Mouse (Mus musculus) adrenal gland, postnatal 25 days (tissue): ENCODE measurements around the gene Hnrnpr. TPM values are rescaled to one million over a fixed set of nuclear protein-coding genes. Genes with fewer than 3 reads are reported as not detected.

ENCODE experiments used
- DNase-seq: peaks from one replicate; pipeline ENCODE4 v3.0.0; 2021; ENCODE audit warnings: mixed read lengths
- long read RNA-seq: library from polyadenylated mRNA; stranded (forward); transcript quantifications from one replicate; pipeline ENCODE4 v2.0.0, GENCODE M21; 2021
- total RNA-seq: library from RNA; stranded (reverse); gene quantifications from 2 replicates; pipeline ENCODE4 v1.2.3, GENCODE M21; 2021

The Hnrnpr gene
- total RNA-seq: 73.9 and 97.0 TPM in 2 replicates
- long read RNA-seq, full-length matches to known transcripts: 117 of 137 reads
- long read RNA-seq, partial matches to known transcripts: 9 of 137 reads
- long read RNA-seq, other reads (novel, unspliced or antisense): 11 of 137 reads

GRCm38 (mm10) chr4:136310229-136311041 lies at the start of gene Hnrnpr:
Gene Hnrnpr, plus strand, starts transcription at chr4:136310942.
- peak; percentile 99 for DNase-seq

GRCm38 (mm10) chr4:136261912-136262311 lies 48.8 kb upstream of the Hnrnpr start:
- no peak for DNase-seq

- DNase-seq: no peak
Observed at GRCm38 (mm10) chr4:136263555-136263954, 47.2 kb upstream of the Hnrnpr start.

- no peak for DNase-seq
Observed at GRCm38 (mm10) chr4:136266716-136267343, 43.9 kb upstream of the Hnrnpr start.

GRCm38 (mm10) chr4:136268912-136269311 lies 41.8 kb upstream of the Hnrnpr start:
- no peak for DNase-seq

GRCm38 (mm10) chr4:136270648-136271047 lies 40.1 kb upstream of the Hnrnpr start:
- DNase-seq: no peak

GRCm38 (mm10) chr4:136281097-136281496 lies 29.6 kb upstream of the Hnrnpr start:
- DNase-seq: no peak

GRCm38 (mm10) chr4:136281611-136282010 lies 29.1 kb upstream of the Hnrnpr start:
- no peak for DNase-seq

GRCm38 (mm10) chr4:136282621-136283480 lies 27.9 kb upstream of the Hnrnpr start:
- no peak for DNase-seq

GRCm38 (mm10) chr4:136283783-136284182 lies 27.0 kb upstream of the Hnrnpr start:
- no peak for DNase-seq

- DNase-seq: peak; percentile 68
Observed at GRCm38 (mm10) chr4:136284455-136284854, 26.3 kb upstream of the Hnrnpr start, which contains the start of gene Zfp46. Gene Zfp46, plus strand, starts transcription at chr4:136284683.

GRCm38 (mm10) chr4:136284891-136285290 lies 25.9 kb upstream of the Hnrnpr start:
- no peak for DNase-seq

GRCm38 (mm10) chr4:136285348-136285810 lies 25.4 kb upstream of the Hnrnpr start:
- peak; percentile 90 for DNase-seq

- DNase-seq: peak; percentile 96
Observed at GRCm38 (mm10) chr4:136285811-136286371, 24.9 kb upstream of the Hnrnpr start.

- no peak for DNase-seq
Observed at GRCm38 (mm10) chr4:136289918-136290780, 20.6 kb upstream of the Hnrnpr start.

- no peak for DNase-seq
Observed at GRCm38 (mm10) chr4:136290781-136291595, 19.8 kb upstream of the Hnrnpr start.

- DNase-seq: no peak
Observed at GRCm38 (mm10) chr4:136291692-136292091, 19.1 kb upstream of the Hnrnpr start.

GRCm38 (mm10) chr4:136295941-136296340 lies 14.8 kb upstream of the Hnrnpr start:
- DNase-seq: no peak

GRCm38 (mm10) chr4:136302462-136302861 lies 8.3 kb upstream of the Hnrnpr start:
- no peak for DNase-seq

- no peak for DNase-seq
Observed at GRCm38 (mm10) chr4:136304181-136304580, 6.6 kb upstream of the Hnrnpr start.
